Mouse (Mus musculus): ENCODE measurements around the gene Olfr382.

- TF ChIP-seq POLR2A (IDR thresholded peaks at IDR 0.05; ENCODE audit: low read depth, low read length) (no peak), CTCF (conservative IDR thresholded peaks at IDR 0.05; ENCODE audit: insufficient read depth, insufficient read length, low read depth, low read length) (no peak)
These were observed 25.5 kb downstream of the Olfr382 start, which contains the start of gene Olfr381 for GRCm38 (mm10) chr11:73491503-73491902.
